Mouse (Mus musculus): Measurements from ENCODE around the gene Tsg101. TPM values are rescaled to one million over a fixed set of nuclear protein-coding genes. Genes with fewer than 3 reads are reported as not detected.
A peak's percentile ranks its signal among the peaks of the same experiment; 100 is the strongest.

Gene Tsg101
- polyA plus RNA-seq, 1 experiment from 2014 or later: 150 TPM

GRCm38 (mm10) chr7:46957831-46958691, 38.3 kb upstream of the Tsg101 start, which contains the start of gene Uevld:
Gene Uevld (minus strand): TSS chr7:46958527.
- Histone ChIP-seq H3K4me3 (ENCODE audit: low read depth, low read length) (peak within 1 kb of the TSS; percentile 68), H3K9me3 (ENCODE audit: low read length) (no peaks in the 10 kb centered on the region), H3K4me1 (ENCODE audit: insufficient read depth, low read depth, low read length) (no peaks in the 10 kb centered on the region; the same call in 1 of the 2 replicates), H3K36me3 (ENCODE audit: insufficient read depth, low read length) (peaks cover 11% of the 10 kb centered on the region; the same call in 1 of the 2 replicates), H3K27me3 (replicated peaks; ENCODE audit: insufficient read depth, low read length) (no peaks in the 10 kb centered on the region), H3K4me2 (replicated peaks; ENCODE audit: low read depth, low read length) (peak within 1 kb of the TSS; percentile 90), H3K27ac (ENCODE audit: low read length) (peak within 1 kb of the TSS; percentile 43), H3K9ac (replicated peaks; ENCODE audit: low read depth) (peak within 1 kb of the TSS; percentile 69)
- DNase-seq (ENCODE audit: low spot score): peak; percentile 95
- peak; percentile 93 for ATAC-seq
- TF ChIP-seq EP300 (IDR thresholded peaks at IDR 0.05): no peak
- peak; percentile 59 for TF ChIP-seq CTCF (IDR thresholded peaks at IDR 0.05)
- WGBS: under 1% methylated on average over 41 of the region's 51 CpGs

- no peak overlapping the region for H3K9ac ChIP-seq (replicated peaks; ENCODE audit: low read depth)
- 22% methylated on average over 4 of the region's 4 CpGs for WGBS
- H3K4me1 ChIP-seq (ENCODE audit: insufficient read depth, low read depth, low read length): no peaks in the 10 kb centered on the region
- H3K36me3 ChIP-seq (ENCODE audit: insufficient read depth, low read length): peaks cover 9% of the 10 kb centered on the region
- ATAC-seq: peak; percentile 47
- DNase-seq (ENCODE audit: low spot score): peak; percentile 66
- no peak overlapping the region for H3K27ac ChIP-seq (ENCODE audit: low read length)
- no peak overlapping the region for H3K4me3 ChIP-seq (ENCODE audit: low read depth, low read length)
- H3K9me3 ChIP-seq (ENCODE audit: low read length): no peaks in the 10 kb centered on the region
- H3K27me3 ChIP-seq (replicated peaks; ENCODE audit: insufficient read depth, low read length): no peaks in the 10 kb centered on the region
- TF ChIP-seq CTCF (IDR thresholded peaks at IDR 0.05): peak; percentile 68
- no peak for TF ChIP-seq EP300 (IDR thresholded peaks at IDR 0.05)
- H3K4me2 ChIP-seq (replicated peaks; ENCODE audit: low read depth, low read length): no peak overlapping the region
Observed at GRCm38 (mm10) chr7:46935847-46936246, 16.1 kb upstream of the Tsg101 start.

GRCm38 (mm10) chr7:46934788-46935187, 15.0 kb upstream of the Tsg101 start:
- TF ChIP-seq EP300 (IDR thresholded peaks at IDR 0.05) (no peak), CTCF (IDR thresholded peaks at IDR 0.05) (peak; percentile 12; the same call in 1 of the 2 replicates)
- Histone ChIP-seq H3K4me2 (replicated peaks; ENCODE audit: low read depth, low read length) (no peak overlapping the region), H3K9ac (replicated peaks; ENCODE audit: low read depth) (no peak overlapping the region), H3K36me3 (ENCODE audit: insufficient read depth, low read length) (peaks cover 12% of the 10 kb centered on the region), H3K4me1 (ENCODE audit: insufficient read depth, low read depth, low read length) (no peaks in the 10 kb centered on the region), H3K4me3 (ENCODE audit: low read depth, low read length) (no peak overlapping the region), H3K27me3 (replicated peaks; ENCODE audit: insufficient read depth, low read length) (no peaks in the 10 kb centered on the region), H3K9me3 (ENCODE audit: low read length) (no peaks in the 10 kb centered on the region), H3K27ac (ENCODE audit: low read length) (no peak overlapping the region)
- DNase-seq (ENCODE audit: low spot score) (no peak), ATAC-seq (no peak)
- WGBS: 63% methylated on average over 8 of the region's 8 CpGs

GRCm38 (mm10) chr7:46931370-46931769, 11.6 kb upstream of the Tsg101 start:
- WGBS: 93% methylated on average over 3 of the region's 3 CpGs
- peaks cover 9% of the 10 kb centered on the region for H3K36me3 ChIP-seq (ENCODE audit: insufficient read depth, low read length)

GRCm38 (mm10) chr7:46928291-46928690, 8.5 kb upstream of the Tsg101 start:
- Histone ChIP-seq H3K27ac (ENCODE audit: low read length) (no peak overlapping the region), H3K9ac (replicated peaks; ENCODE audit: low read depth) (no peak overlapping the region), H3K36me3 (ENCODE audit: insufficient read depth, low read length) (peaks cover 9% of the 10 kb centered on the region), H3K4me1 (ENCODE audit: insufficient read depth, low read depth, low read length) (no peaks in the 10 kb centered on the region), H3K9me3 (ENCODE audit: low read length) (no peaks in the 10 kb centered on the region), H3K4me3 (ENCODE audit: low read depth, low read length) (no peak overlapping the region), H3K4me2 (replicated peaks; ENCODE audit: low read depth, low read length) (no peak overlapping the region), H3K27me3 (replicated peaks; ENCODE audit: insufficient read depth, low read length) (no peaks in the 10 kb centered on the region)
- TF ChIP-seq EP300 (IDR thresholded peaks at IDR 0.05) (no peak), CTCF (IDR thresholded peaks at IDR 0.05) (no peak)
- ATAC-seq: no peak
- no peak for DNase-seq (ENCODE audit: low spot score)
- 82% methylated on average over 5 of the region's 5 CpGs for WGBS

More at GRCm38 (mm10) chr7:46931370-46931769, 11.6 kb upstream of the Tsg101 start:
- Histone ChIP-seq H3K9ac (replicated peaks; ENCODE audit: low read depth) (no peak overlapping the region), H3K4me1 (ENCODE audit: insufficient read depth, low read depth, low read length) (no peaks in the 10 kb centered on the region), H3K4me3 (ENCODE audit: low read depth, low read length) (no peak overlapping the region), H3K27me3 (replicated peaks; ENCODE audit: insufficient read depth, low read length) (no peaks in the 10 kb centered on the region), H3K4me2 (replicated peaks; ENCODE audit: low read depth, low read length) (no peak overlapping the region), H3K9me3 (ENCODE audit: low read length) (no peaks in the 10 kb centered on the region), H3K27ac (ENCODE audit: low read length) (no peak overlapping the region)
- no peak for TF ChIP-seq EP300 (IDR thresholded peaks at IDR 0.05)
- TF ChIP-seq CTCF (IDR thresholded peaks at IDR 0.05): no peak
- DNase-seq (ENCODE audit: low spot score) (no peak), ATAC-seq (no peak)

- no peak overlapping the region for H3K9ac ChIP-seq (replicated peaks; ENCODE audit: low read depth)
- no peak overlapping the region for H3K27ac ChIP-seq (ENCODE audit: low read length)
- 47% methylated on average over 4 of the region's 4 CpGs for WGBS
- no peaks in the 10 kb centered on the region for H3K27me3 ChIP-seq (replicated peaks; ENCODE audit: insufficient read depth, low read length)
- H3K4me1 ChIP-seq (ENCODE audit: insufficient read depth, low read depth, low read length): peaks cover 6% of the 10 kb centered on the region; the same call in 1 of the 2 replicates
- no peak for ATAC-seq
- H3K4me2 ChIP-seq (replicated peaks; ENCODE audit: low read depth, low read length): no peak overlapping the region
- H3K36me3 ChIP-seq (ENCODE audit: insufficient read depth, low read length): no peaks in the 10 kb centered on the region
- DNase-seq (ENCODE audit: low spot score): peak; percentile 34
- no peaks in the 10 kb centered on the region for H3K9me3 ChIP-seq (ENCODE audit: low read length)
- H3K4me3 ChIP-seq (ENCODE audit: low read depth, low read length): no peak overlapping the region
- no peak for TF ChIP-seq CTCF (IDR thresholded peaks at IDR 0.05)
- no peak for TF ChIP-seq EP300 (IDR thresholded peaks at IDR 0.05)
Observed at GRCm38 (mm10) chr7:46922075-46922474, 2.3 kb upstream of the Tsg101 start.
